Mouse (Mus musculus) adrenal gland (tissue): Measurements from ENCODE around the gene Ager.

Source experiments
- intact Hi-C: fragments of 180-260 bp; cut with DNase I; formaldehyde crosslinking; loops from one replicate; pipeline ENCODE4 v1.15.1; 2025

The Ager gene

DNA sequence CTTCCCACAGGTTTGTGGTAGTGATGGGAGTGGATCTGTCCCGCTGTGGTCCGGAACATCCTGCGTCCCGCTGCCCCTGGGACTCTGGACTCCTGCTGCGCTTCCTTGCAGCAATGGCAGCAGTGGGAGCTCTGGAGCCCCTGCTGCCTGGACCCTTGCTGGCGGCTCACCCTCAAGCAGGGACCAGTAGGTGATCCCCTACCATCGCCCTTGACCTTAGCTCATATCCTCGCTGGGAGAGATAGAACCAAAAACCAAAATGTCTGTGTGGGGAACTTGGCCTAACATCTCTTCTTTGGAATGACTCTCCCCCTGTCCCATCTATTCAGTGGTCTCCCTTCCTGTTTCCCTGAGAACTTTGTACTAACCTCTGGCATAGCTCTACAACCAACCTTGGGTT is 13.8 kb upstream of the Ager start:
- intact Hi-C loops: no loop called here

- intact Hi-C loops: no loop called here
Observed at GRCm38 (mm10) chr17:34585121-34585520, 12.5 kb upstream of the Ager start.

DNA sequence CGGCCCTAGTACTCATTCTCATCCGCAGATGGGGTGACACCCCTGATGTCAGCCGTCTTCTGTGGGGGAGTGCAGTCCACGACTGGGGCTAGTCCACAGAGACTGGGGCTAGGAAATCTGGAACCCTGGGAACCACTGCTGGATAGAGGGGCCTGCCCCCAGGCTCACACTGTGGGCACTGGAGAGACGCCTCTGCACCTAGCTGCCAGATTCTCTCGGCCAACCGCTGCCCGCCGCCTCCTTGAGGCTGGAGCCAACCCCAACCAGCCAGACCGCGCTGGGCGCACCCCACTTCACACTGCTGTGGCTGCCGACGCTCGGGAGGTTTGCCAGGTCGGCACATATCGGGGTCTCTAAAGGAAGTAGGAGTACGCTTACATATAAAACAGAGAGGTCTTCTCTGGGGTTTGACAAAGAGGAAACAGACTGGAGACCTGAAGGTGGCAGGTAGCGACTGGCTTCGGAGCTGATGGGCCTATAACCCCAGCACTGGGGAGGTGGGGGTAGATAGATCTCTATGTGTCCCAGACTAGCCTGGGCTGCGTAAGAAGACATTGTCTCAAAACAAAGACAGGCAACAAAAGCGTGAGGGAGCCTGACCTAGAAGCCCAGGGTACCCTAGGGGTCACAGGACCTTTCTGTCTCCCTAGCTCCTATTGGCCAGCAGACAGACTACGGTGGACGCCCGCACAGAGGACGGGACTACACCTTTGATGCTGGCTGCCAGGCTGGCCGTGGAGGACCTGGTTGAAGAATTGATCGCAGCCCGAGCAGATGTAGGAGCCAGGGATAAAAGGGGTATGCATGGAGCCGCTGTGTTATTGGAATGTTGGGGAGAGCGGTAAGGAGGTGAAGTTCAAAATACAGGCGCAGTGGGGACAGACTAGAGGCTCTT is 11.5 kb upstream of the Ager start:
- intact Hi-C loops: no loop called here

DNA sequence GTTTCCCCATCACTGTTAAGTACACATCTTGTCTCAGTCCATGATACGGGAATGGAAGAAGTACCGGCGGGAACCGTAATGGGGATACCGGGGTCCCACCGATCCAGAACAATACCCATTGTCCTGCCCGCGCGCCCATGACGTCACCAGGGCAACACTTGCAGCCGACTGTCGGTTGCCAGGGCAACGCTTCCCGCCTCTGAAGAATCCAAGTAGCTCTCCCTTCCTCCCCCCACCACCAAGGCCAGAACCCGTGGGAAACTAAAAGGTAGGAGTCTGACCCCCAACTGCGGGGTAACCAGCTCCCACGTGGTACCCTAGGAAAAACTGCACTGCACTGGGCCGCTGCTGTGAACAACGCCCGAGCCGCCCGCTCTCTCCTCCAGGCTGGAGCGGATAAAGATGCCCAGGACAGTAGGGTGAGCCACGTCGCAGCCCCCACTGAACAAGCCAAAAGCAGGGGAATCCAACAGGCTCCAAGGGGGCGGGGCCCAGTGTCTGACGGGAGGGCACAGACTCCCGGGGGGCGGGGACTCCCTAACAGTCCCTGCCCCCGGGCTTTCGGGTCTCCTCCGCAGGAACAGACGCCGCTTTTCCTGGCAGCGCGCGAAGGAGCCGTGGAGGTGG is 10.8 kb upstream of the Ager start:
- intact Hi-C loops: no loop called here

GRCm38 (mm10) chr17:34587423-34587811 is 10.2 kb upstream of the Ager start:
- intact Hi-C loops: no loop called here

GRCm38 (mm10) chr17:34587814-34588213 is 9.8 kb upstream of the Ager start:
- intact Hi-C loops: no loop called here

GRCm38 (mm10) chr17:34588767-34589166 is 8.9 kb upstream of the Ager start:
- intact Hi-C loops: no loop called here

DNA sequence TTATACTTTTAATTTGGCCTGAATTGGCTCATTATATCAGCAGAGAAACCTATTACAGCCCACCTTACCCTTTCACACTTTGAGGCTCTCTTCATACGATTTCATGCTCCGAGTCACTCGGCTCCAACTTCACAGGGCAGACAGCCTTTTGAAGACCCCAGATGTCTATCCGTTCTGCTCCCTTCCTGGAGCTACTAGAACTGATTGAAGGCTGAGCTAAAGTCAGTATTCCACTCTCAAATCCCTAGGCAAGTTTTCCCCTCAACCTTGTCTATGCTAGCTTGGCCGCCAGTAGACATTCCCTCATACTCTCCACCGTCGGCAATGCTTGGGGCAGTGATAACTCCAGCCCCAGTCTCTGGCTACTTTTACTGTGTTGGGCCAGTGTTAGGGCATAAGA is 8.5 kb upstream of the Ager start:
- intact Hi-C loops: no loop called here

DNA sequence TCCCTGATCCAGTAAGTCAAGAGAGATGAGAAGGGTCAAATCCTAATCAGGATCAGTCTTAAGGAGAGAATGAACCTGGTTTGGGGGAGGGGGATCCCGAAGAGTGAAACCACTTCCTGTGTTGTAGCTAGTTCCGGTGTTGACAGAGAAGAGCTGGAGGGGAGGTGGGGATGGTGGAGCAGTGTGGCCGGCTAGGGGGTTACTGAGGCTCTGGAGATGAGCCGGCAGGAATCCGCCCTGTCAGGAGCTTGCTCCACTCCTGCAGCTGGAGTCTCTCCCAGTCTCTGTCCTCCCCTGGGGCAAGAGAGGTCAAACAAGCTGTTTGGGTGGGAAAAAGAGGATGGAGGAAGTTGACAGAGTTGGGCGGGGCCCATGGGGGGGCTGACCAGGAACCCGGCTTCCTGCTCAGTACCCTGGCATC is 8.0 kb upstream of the Ager start, which contains the start of gene Gpsm3:
Gpsm3 (plus strand) TSS at position 126 of the 421 bp plus-strand sequence.
- intact Hi-C loops: no loop called here

DNA sequence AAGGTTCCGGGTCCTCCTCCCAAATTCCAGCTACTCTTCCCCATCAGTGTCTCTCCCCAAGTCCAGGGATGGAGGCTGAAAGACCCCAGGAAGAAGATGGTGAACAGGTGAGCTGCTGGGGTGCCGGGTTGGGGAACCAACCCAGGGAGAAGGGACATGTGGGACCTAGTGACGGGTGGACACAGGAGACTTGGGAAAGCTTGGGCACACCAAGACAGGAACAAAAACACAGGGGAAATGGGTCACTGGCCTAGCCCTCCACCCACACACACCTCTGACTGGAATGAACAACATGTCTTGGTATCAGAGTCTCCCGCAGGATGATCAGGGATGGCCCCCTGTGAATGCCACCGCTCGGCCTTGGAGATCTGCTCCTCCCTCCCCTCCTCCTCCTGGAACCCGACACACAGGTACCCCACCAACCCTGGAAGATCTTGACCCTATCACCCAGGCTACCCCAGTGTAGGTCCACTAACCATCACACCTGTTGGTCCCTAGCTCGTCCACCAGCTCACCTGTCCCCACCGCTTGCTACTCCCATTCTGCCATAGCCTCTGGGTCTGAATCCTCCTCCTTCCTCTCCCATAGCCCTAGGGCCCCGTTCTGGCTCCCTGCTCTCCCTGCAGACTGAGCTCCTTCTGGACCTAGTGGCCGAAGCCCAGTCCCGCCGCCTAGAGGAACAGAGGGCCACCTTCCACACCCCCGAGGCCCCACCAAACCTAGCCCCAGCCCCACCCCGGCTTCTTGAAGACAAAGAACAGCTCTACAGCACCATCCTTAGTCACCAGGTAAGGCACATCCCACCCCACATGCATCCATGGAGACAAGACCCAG is 7.3 kb upstream of the Ager start:
- intact Hi-C loops: no loop called here

- intact Hi-C loops: no loop called here
Observed at GRCm38 (mm10) chr17:34591029-34591993, 6.4 kb upstream of the Ager start, which contains the start of gene Pbx2. TSS of gene Pbx2 (plus strand) at chr17:34591266.

DNA sequence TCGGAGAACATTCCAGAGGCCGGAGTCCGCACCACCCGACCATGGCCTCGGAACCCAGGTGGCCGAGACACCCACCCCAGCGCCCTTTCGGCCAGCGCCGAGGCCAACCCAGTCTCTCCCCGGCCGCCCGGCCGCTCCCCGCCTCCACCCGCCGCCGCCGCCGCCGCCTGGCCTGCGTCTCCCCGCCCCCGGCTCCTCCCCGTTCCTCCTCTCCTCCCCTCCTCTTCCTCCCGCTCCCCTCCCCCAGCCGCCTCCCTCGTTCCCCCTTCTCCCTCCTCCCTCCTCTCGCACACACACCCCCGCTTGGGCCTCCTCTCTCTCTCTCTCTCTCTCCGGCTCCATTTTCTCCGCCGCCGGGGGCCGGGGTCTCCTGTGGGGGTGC is 5.7 kb upstream of the Ager start:
- intact Hi-C loops: no loop called here

DNA sequence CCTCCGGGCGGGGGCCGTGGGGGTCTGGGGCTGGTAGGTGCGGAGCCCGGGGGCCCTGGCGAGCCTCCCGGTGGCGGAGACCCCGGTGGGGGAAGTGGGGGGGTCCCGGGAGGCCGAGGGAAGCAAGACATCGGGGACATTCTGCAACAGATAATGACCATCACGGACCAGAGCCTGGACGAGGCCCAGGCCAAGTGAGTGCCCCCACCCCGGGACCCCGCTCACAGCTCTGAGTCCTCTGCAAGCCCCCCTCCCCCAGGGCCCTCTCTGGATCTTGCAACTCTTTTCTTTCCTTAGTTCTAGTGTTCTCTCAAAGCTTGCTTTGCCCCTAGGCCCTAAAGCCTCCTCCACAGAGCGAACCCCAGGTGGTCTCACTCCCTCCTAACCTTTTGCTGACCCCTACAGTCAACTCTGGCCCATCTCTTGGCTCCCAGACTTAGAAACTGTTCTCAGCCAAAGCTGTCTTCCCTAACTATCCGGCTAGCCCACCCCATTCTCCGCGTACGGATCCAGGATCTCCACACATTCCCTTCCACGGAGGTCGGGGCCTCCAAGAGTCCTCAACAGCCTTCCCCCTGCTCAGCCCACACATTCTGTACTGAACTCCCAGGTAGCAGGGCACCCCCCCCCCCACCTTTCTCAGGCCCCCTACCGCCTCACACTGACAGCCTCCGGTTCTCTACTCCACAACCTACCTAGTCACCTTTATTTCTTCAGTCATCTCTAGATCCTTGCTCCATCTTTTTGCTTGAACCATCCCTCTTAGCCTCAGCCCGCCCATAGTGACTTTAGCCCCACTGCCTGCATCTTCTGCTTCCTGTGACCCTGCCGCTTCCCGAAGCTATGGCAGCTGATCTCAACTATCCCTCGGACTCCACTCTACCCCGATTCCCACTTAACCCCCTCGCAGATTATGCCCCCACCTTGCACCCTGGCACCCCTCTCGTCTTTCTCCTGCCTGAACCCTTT is 4.8 kb upstream of the Ager start:
- intact Hi-C loops: no loop called here

DNA sequence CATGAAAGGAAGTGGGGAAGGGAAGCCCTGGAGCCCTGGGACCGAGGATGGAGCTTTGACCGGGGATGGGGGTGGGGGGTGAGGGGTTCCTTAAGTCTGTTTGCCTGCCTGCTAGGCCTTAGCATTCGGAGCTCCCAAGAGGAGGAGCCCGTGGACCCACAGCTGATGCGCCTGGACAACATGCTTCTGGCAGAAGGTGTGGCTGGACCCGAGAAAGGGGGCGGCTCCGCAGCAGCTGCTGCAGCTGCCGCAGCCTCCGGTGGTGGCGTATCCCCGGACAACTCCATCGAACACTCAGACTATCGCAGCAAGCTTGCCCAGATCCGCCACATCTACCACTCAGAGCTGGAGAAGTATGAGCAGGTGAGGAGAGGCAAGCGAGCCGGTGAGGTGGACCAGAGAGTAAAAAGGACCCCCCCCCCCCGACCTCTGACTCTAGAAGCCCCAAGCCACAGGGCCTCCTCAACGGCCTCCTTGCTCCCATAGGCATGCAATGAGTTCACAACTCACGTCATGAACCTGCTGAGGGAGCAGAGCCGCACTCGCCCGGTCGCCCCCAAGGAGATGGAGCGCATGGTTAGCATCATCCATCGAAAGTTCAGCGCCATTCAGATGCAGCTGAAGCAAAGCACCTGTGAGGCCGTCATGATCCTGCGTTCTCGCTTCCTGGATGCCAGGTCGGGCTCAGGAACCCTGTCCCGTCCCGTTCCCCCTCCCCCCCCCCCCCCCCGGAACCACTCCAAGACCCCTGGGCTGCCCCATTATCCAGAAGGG is 3.7 kb upstream of the Ager start:
- intact Hi-C loops: no loop called here

DNA sequence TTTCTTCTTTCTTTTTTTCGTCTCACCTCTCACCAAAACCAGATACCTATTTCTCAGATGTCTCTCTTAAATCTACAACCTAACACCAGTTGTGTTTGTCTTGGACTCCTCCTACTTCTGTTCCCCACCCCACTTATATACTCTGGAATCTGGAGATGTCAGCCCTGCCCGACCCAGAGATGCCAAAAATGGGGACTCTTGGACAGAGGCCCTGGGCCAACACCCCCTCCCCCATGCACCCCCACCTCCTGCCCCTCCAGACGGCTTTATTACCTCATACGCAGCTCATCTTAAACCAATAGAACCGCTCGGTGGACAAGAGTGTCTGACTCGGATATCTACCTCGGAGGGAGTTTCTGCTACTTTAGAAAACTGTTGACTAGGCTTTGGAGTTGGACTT is 1.6 kb upstream of the Ager start:
- intact Hi-C loops: no loop called here

DNA sequence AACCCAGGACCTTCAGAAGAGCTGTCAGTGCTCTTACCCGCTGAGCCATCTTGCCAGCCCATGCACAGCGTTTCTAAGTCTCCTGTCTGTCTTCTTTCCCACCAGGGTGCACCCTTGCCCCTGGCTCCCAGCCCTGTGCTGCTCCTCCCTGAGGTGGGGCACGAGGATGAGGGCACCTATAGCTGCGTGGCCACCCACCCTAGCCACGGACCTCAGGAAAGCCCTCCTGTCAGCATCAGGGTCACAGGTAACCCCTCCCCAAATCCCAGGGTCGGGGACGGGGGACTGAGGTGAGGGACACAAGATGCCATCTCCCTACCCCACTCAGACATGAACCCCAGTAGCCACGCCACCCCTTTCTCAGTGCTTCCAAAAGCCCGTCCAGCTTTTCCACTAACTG is 2.2 kb downstream of the Ager start:
- intact Hi-C loops: no loop called here

GRCm38 (mm10) chr17:34601796-34602195 is 4.1 kb downstream of the Ager start:
- intact Hi-C loops: no loop called here

DNA sequence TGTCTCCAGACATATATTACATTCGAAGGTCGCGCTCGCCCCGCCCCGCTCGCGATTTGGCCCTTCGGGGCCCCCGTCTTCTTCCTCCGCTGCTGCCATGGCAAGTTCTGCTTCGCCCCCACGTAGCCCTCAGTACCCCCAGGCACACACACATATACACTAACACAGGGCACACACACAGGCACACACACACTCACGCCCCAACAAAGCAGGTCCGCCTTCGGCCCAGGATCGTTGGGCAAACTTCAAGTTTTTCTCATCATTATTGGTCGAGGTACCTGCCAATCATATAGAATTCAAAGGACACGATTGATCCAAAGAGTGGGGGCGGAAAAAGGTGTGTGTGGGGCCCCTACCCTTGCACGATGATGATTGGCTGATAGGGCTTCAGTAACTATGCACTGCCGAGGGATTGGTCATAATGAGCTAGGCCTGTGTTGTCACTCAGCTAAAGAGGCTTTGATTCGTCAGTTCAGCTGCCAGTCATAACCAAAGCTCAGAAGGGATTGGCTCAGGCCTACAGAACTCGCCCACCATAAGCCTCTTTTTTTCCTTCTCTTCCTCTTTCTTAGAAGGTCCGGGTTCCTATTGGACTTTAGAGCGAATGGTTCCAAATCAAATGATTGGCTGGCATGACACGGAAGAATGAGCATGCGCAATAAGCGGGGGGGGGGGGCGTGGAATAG is 5.9 kb downstream of the Ager start, which contains the start of gene Rnf5:
Rnf5 (minus strand) TSS at position 316 of the 686 bp plus-strand sequence.
- intact Hi-C loops: no loop called here
